Mouse (Mus musculus): ENCODE measurements at regions not wholly inside any gene's neighbourhood (a gene's known extent, or its start where the extent isn't known, plus 50 kb on each side); places are given as distances from the start of the nearest gene placed in this dataset.
A peak's percentile ranks its signal among the peaks of the same experiment; 100 is the strongest.
"Not testable (repeated sequence)": the region's sequence is repeated elsewhere in the genome, so short reads cannot be mapped to it uniquely, and the experiment has no call there.

GRCm38 (mm10) chr13:75484252-75484651 lies 222.3 kb upstream of the Ell2 start:
- not testable (repeated sequence) for DNase-seq (ENCODE audit: low spot score)

GRCm38 (mm10) chr13:75501530-75501929 lies 205.0 kb upstream of the Ell2 start:
- DNase-seq (ENCODE audit: low spot score), result no peak

GRCm38 (mm10) chr13:75503394-75503793 lies 203.2 kb upstream of the Ell2 start:
- no peak for DNase-seq (ENCODE audit: low spot score)

- no peak for DNase-seq (ENCODE audit: low spot score)
Observed at GRCm38 (mm10) chr13:75514315-75515020, 192.1 kb upstream of the Ell2 start.

GRCm38 (mm10) chr13:75523293-75524278 lies 183.0 kb upstream of the Ell2 start:
- DNase-seq (ENCODE audit: low spot score), result no peak

GRCm38 (mm10) chr13:75524481-75524880 lies 182.1 kb upstream of the Ell2 start:
- no peak for DNase-seq (ENCODE audit: low spot score)

GRCm38 (mm10) chr13:75531566-75531965 lies 175.0 kb upstream of the Ell2 start:
- no peak for DNase-seq (ENCODE audit: low spot score)

GRCm38 (mm10) chr13:75541446-75541845 lies 165.1 kb upstream of the Ell2 start:
- no peak for DNase-seq (ENCODE audit: low spot score)

- DNase-seq (ENCODE audit: low spot score), result peak; percentile 20
Observed at GRCm38 (mm10) chr13:75542253-75542945, 164.2 kb upstream of the Ell2 start.

GRCm38 (mm10) chr13:75542946-75543327 lies 163.6 kb upstream of the Ell2 start:
- no peak for DNase-seq (ENCODE audit: low spot score)

GRCm38 (mm10) chr13:75543595-75543994 lies 163.0 kb upstream of the Ell2 start:
- DNase-seq (ENCODE audit: low spot score), result no peak

GRCm38 (mm10) chr13:75544728-75545127 lies 161.8 kb upstream of the Ell2 start:
- no peak for DNase-seq (ENCODE audit: low spot score)

- DNase-seq (ENCODE audit: low spot score), result no peak
Observed at GRCm38 (mm10) chr13:75547791-75548190, 158.8 kb upstream of the Ell2 start.

- no peak for DNase-seq (ENCODE audit: low spot score)
Observed at GRCm38 (mm10) chr13:75578971-75579370, 127.6 kb upstream of the Ell2 start.

- no peak for DNase-seq (ENCODE audit: low spot score)
Observed at GRCm38 (mm10) chr13:75590836-75591235, 115.7 kb upstream of the Ell2 start.

- DNase-seq (ENCODE audit: low spot score), result no peak
Observed at GRCm38 (mm10) chr13:75596856-75597255, 109.7 kb upstream of the Ell2 start.

GRCm38 (mm10) chr13:75598186-75598585 lies 108.4 kb upstream of the Ell2 start:
- DNase-seq (ENCODE audit: low spot score), result no peak

GRCm38 (mm10) chr13:75598675-75599074 lies 107.9 kb upstream of the Ell2 start:
- no peak for DNase-seq (ENCODE audit: low spot score)

GRCm38 (mm10) chr13:75623229-75623628 lies 83.3 kb upstream of the Ell2 start:
- DNase-seq (ENCODE audit: low spot score), result no peak

GRCm38 (mm10) chr13:75627405-75627804 lies 79.2 kb upstream of the Ell2 start:
- no peak for DNase-seq (ENCODE audit: low spot score)

- no peak for DNase-seq (ENCODE audit: low spot score)
Observed at GRCm38 (mm10) chr13:75631048-75631447, 75.5 kb upstream of the Ell2 start.

GRCm38 (mm10) chr13:75647513-75647912 lies 59.0 kb upstream of the Ell2 start:
- DNase-seq (ENCODE audit: low spot score), result no peak
